In genomic region chr8:94811654-94812053, GRCm38 (mm10) we compare ENCODE assay signal across 18 mouse cellular contexts. TPM values are rescaled to one million over a fixed set of nuclear protein-coding genes. Genes with fewer than 3 reads are reported as not detected.
A peak's percentile ranks its signal among the peaks of the same experiment; 100 is the strongest.
DNase-seq lines count a peak whose midpoint lies in the region; ATAC-seq and TF ChIP-seq lines count a peak whose summit lies in the region.
"Had no signal": no experiment of that assay in that cellular context is flagged by ENCODE, and none has a peak within 500 bp of the region (broad histone marks: within the 10 kb centered on the region; RNA-seq: fewer than 3 reads in every experiment).

No protein-coding gene starts in this region.

- H3K27me3 ChIP-seq in midbrain, embryonic 10.5 days (ENCODE audit: low read depth, poor library complexity, severe bottlenecking), result no peaks in the 10 kb centered on the region
- H3K27me3 ChIP-seq in midbrain, embryonic 14.5 days (ENCODE audit: control insufficient read depth, insufficient read depth, low read length), result no peaks in the 10 kb centered on the region
- H3K27me3 ChIP-seq: forebrain, embryonic 15.5 days; hindbrain, embryonic 15.5 days; limb, embryonic 12.5 days had no signal

- H3K4me3 ChIP-seq in midbrain, embryonic 10.5 days, result no peak overlapping the region
- no peak overlapping the region for H3K4me3 ChIP-seq in midbrain, embryonic 14.5 days (replicated peaks; ENCODE audit: low read depth, low read length)
- 0 out of 2 replicates have a peak overlapping the region, but pooled peaks have one; percentile 10 for H3K4me3 ChIP-seq in bone marrow macrophage, adult 2 months (ENCODE audit: insufficient read depth, low read length)
- H3K4me3 ChIP-seq: forebrain, embryonic 15.5 days; gastrocnemius, adult 2 months; heart, adult 2 months; hindbrain, embryonic 15.5 days; limb, embryonic 12.5 days had no signal

- ATAC-seq in midbrain, embryonic 14.5 days (ENCODE audit: low FRiP score, low TSS enrichment), result no peak
- ATAC-seq: activated CD4-positive, CD25-positive, alpha-beta regulatory T cell, adult 4 months had no signal

- H3K27ac ChIP-seq in midbrain, embryonic 10.5 days (replicated peaks), result 0 out of 2 replicates have a peak overlapping the region, but pooled peaks have one; percentile 53
- H3K27ac ChIP-seq in midbrain, embryonic 14.5 days (replicated peaks; ENCODE audit: low read depth, low read length), result no peak overlapping the region
- H3K27ac ChIP-seq in bone marrow macrophage, adult 2 months (ENCODE audit: insufficient read depth, low read depth, low read length), result no peak overlapping the region
- H3K27ac ChIP-seq: gastrocnemius, adult 2 months; heart, adult 2 months; limb, embryonic 12.5 days had no signal

- no peaks in the 10 kb centered on the region for H3K9me3 ChIP-seq in midbrain, embryonic 10.5 days (replicated peaks)
- H3K9me3 ChIP-seq in midbrain, embryonic 14.5 days (ENCODE audit: control insufficient read depth, low read length), result no peaks in the 10 kb centered on the region
- H3K9me3 ChIP-seq: forebrain, embryonic 15.5 days; hindbrain, embryonic 15.5 days; limb, embryonic 12.5 days had no signal

- no peaks in the 10 kb centered on the region for H3K36me3 ChIP-seq in midbrain, embryonic 10.5 days
- H3K36me3 ChIP-seq in midbrain, embryonic 14.5 days (ENCODE audit: control insufficient read depth, insufficient read depth, low read length), result no peaks in the 10 kb centered on the region
- H3K36me3 ChIP-seq: forebrain, embryonic 15.5 days; hindbrain, embryonic 15.5 days; limb, embryonic 12.5 days had no signal

- no peak overlapping the region for H3K9ac ChIP-seq in midbrain, embryonic 14.5 days (replicated peaks; ENCODE audit: low read length)
- H3K9ac ChIP-seq: forebrain, embryonic 15.5 days; hindbrain, embryonic 15.5 days had no signal

- DNase-seq in midbrain, embryonic 10.5 days (ENCODE audit: low spot score), result no peak
- DNase-seq in midbrain, embryonic 14.5 days, result no peak
- DNase-seq in adrenal gland, adult 8-10 months, result peak; percentile 59
- DNase-seq in testis, postnatal 10 days (ENCODE audit: low spot score), result peak; percentile 62
- no peak for DNase-seq in heart, adult 9 months (ENCODE audit: low spot score in 2 of 2)
- DNase-seq in adipocyte (ENCODE audit: low spot score), result no peak
- DNase-seq: cerebellum, postnatal 10 days; gastrocnemius, adult 2 months; heart, adult 2 months; heart, postnatal 10 days; kidney, adult 11 months; lung, postnatal 10 days; right cerebral cortex, postnatal 25 days had no signal

- WGBS in midbrain, embryonic 10.5 days, result 76% methylated on average over 6 of the region's 6 CpGs
- 75% methylated on average over 6 of the region's 6 CpGs for WGBS in midbrain, embryonic 14.5 days

- H3K4me1 ChIP-seq in midbrain, embryonic 10.5 days, result peaks cover 25% of the 10 kb centered on the region
- H3K4me1 ChIP-seq in midbrain, embryonic 14.5 days (ENCODE audit: control insufficient read depth, insufficient read depth, low read length), result no peaks in the 10 kb centered on the region
- peaks cover 3% of the 10 kb centered on the region; the same call in 1 of the 2 replicates for H3K4me1 ChIP-seq in bone marrow macrophage, adult 2 months (ENCODE audit: control insufficient read depth, insufficient read depth, low read length)
- H3K4me1 ChIP-seq: limb, embryonic 12.5 days had no signal

- TF ChIP-seq CTCF in bone marrow macrophage, adult 2 months (IDR thresholded peaks at IDR 0.05; ENCODE audit: low read depth, low read length), result no peak

- H3K4me2 ChIP-seq in midbrain, embryonic 14.5 days (ENCODE audit: low read length), result no peak overlapping the region
- H3K4me2 ChIP-seq: forebrain, embryonic 15.5 days; limb, embryonic 12.5 days had no signal

- no peak for TF ChIP-seq POLR2A in bone marrow macrophage, adult 2 months (IDR thresholded peaks at IDR 0.05; ENCODE audit: borderline replicate concordance, low read depth, low read length)

RNA-seq across cellular contexts. Expression of gene Ccl17, which starts 1.4 kb away (rescaled TPM):
- polyA plus RNA-seq in midbrain, embryonic 10.5 days (2016; fragmentation: Nextera tagmentation; extraction: Ambion mirVana), result not detected in 2 replicates
- 0.81 TPM in 1 of 2 replicates, not detected in the other for polyA plus RNA-seq in midbrain, embryonic 14.5 days (2014; fragmentation: Nextera tagmentation; extraction: Ambion mirVana)
- total RNA-seq in adrenal gland, adult 8-10 months (2022), result 1 to 10 TPM in 3 of 4 experiments, under 1 TPM in 1; 0.55 to 4.4 (median 1.7) TPM
- not detected in 2 replicates for polyA plus RNA-seq in bone marrow macrophage, adult 2 months (2012; ENCODE audit: insufficient read depth, insufficient read length, missing spikeins)
- total RNA-seq: gastrocnemius, adult 2 months; heart, adult 2 months; heart, postnatal 10 days had no signal
- polyA plus RNA-seq: limb, embryonic 12.5 days had no signal

RNA-seq across cellular contexts. Expression of gene Coq9, which starts 26.5 kb away (rescaled TPM):
- 50.4 and 52.6 TPM in 2 replicates for polyA plus RNA-seq in midbrain, embryonic 10.5 days (2016; fragmentation: Nextera tagmentation; extraction: Ambion mirVana)
- 54.9 and 56.0 TPM in 2 replicates for polyA plus RNA-seq in midbrain, embryonic 14.5 days (2014; fragmentation: Nextera tagmentation; extraction: Ambion mirVana)
- total RNA-seq in adrenal gland, adult 8-10 months (2022), result 100 to 1,000 TPM; 145 to 165 (median 158) TPM
- 33.1 and 34.1 TPM in 2 replicates for polyA plus RNA-seq in bone marrow macrophage, adult 2 months (2012; ENCODE audit: insufficient read depth, insufficient read length, missing spikeins)

RNA-seq across cellular contexts. Expression of gene Ciapin1, which starts 26.5 kb away (rescaled TPM):
- polyA plus RNA-seq in midbrain, embryonic 10.5 days (2016; fragmentation: Nextera tagmentation; extraction: Ambion mirVana), result 185 and 201 TPM in 2 replicates
- 166 and 200 TPM in 2 replicates for polyA plus RNA-seq in midbrain, embryonic 14.5 days (2014; fragmentation: Nextera tagmentation; extraction: Ambion mirVana)
- total RNA-seq in adrenal gland, adult 8-10 months (2022), result 10 to 100 TPM; 67.0 to 99.3 (median 78.5) TPM
- polyA plus RNA-seq in bone marrow macrophage, adult 2 months (2012; ENCODE audit: insufficient read depth, insufficient read length, missing spikeins), result 12.9 and 19.7 TPM in 2 replicates

RNA-seq across cellular contexts. Expression of gene Cx3cl1, which starts 39.8 kb away (rescaled TPM):
- 13.6 and 14.3 TPM in 2 replicates for polyA plus RNA-seq in midbrain, embryonic 10.5 days (2016; fragmentation: Nextera tagmentation; extraction: Ambion mirVana)
- 19.1 and 21.8 TPM in 2 replicates for polyA plus RNA-seq in midbrain, embryonic 14.5 days (2014; fragmentation: Nextera tagmentation; extraction: Ambion mirVana)
- total RNA-seq in adrenal gland, adult 8-10 months (2022), result 10 to 100 TPM; 27.2 to 62.7 (median 45.0) TPM
- polyA plus RNA-seq in bone marrow macrophage, adult 2 months (2012; ENCODE audit: insufficient read depth, insufficient read length, missing spikeins), result 0.56 and 0.76 TPM in 2 replicates
- polyA plus RNA-seq: activated CD4-positive, CD25-positive, alpha-beta regulatory T cell, adult 4 months had no signal

RNA-seq across cellular contexts. Expression of gene Polr2c, which starts 45.6 kb away (rescaled TPM):
- 163 and 176 TPM in 2 replicates for polyA plus RNA-seq in midbrain, embryonic 10.5 days (2016; fragmentation: Nextera tagmentation; extraction: Ambion mirVana)
- 117 and 127 TPM in 2 replicates for polyA plus RNA-seq in midbrain, embryonic 14.5 days (2014; fragmentation: Nextera tagmentation; extraction: Ambion mirVana)
- total RNA-seq in adrenal gland, adult 8-10 months (2022), result 10 to 100 TPM; 55.9 to 91.6 (median 71.1) TPM
- 41.7 and 44.9 TPM in 2 replicates for polyA plus RNA-seq in bone marrow macrophage, adult 2 months (2012; ENCODE audit: insufficient read depth, insufficient read length, missing spikeins)

Comparison
In these comparisons a context has a peak if more than half of its experiments do, and no peak if none do; other contexts are left out.
1. DNase-seq: peak in adrenal gland, adult 8-10 months (single experiment) and testis, postnatal 10 days (single experiment); none in midbrain, embryonic 10.5 days (single experiment), midbrain, embryonic 14.5 days (single experiment), heart, adult 9 months (0 of 2) and adipocyte (single experiment).